Mouse (Mus musculus): ENCODE results near the gene Csnk2a2.
A peak's percentile ranks its signal among the peaks of the same experiment; 100 is the strongest.

The Csnk2a2 gene

DNA sequence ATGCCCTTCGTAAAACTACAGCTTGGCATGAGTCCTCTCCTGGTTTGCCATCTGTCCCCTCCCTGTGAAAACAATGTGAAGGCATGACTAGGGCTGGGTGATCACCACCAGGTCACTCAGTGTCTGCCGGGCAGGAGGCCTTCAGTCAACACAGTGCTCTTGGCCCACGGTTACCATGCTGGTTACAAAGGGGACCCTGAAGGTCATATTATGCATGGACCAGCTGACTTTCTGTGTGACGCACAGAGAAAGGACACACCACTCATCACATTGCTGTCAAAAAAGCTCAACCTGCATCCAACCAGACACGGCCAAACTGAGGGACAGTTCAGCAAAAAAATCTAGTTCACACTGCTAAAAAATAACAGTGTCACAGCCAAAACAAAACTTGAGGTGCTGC, at the start of gene Csnk2a2:
Gene Csnk2a2 (minus strand): TSS at position 34 of the 400 bp plus-strand sequence.
- DNase-seq (ENCODE audit: low read depth, low spot score) = no peak

DNA sequence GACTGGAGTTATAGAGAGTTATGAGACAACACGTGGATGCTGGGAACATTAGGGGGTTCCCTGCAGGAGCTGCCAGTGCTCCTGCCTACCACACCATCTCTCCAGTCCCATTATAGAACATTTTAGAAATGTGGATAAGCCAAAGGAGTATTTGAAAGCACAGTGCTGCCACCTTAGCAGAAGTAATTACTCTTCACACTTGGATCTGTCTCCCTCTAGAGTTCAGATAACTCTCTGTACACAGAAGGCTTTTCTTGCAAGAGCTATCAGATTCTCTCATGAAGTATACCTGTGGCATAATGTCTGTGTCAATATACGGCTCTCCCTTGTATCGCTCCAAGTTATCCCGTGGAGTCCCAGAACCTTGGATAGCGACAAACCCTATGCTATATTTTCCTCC, 49.6 kb upstream of the Csnk2a2 start:
- no peak for DNase-seq (ENCODE audit: low read depth, low spot score)

DNA sequence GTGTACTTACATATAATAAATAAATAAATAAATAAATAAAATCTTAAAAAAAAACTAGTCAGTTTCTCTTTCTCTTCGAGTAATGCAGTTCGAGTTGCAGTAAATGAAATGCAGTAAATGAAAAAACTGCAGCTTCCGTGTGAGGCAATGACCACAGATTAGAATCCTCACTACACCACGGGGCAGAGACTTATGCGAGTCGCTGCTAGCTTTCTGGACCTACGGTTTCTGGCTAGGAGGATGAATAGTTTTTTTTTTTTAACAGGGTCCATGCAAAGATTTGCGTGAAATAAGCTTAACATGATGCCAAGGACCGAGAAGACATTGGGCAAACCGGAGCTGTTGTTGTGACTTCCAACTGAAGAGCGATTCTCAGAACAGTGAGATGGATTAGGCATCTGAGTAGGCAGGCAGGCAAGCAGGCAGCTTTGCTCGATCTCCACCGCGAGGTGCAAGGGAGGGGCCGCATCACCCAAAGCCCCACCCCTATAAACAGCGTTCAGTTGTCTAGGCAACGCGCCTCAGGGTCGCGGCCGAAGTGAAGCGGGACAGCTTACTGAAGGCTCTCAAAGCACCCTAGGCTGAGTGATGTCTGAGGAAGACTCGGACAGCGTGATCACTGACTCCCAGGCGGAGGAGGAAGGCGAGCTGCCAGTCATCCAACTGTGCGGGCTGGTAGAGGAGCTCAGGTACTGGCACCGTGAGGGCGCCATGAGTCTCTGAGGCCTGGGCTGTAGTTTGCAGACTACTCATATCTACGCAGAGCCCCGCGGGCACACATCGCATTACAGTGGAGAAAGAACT, 43.9 kb upstream of the Csnk2a2 start, which contains the start of gene Ccdc113:
Gene Ccdc113 (plus strand): TSS at position 502 of the 804 bp plus-strand sequence.
- peak; percentile 71 for DNase-seq (ENCODE audit: low read depth, low spot score)

DNA sequence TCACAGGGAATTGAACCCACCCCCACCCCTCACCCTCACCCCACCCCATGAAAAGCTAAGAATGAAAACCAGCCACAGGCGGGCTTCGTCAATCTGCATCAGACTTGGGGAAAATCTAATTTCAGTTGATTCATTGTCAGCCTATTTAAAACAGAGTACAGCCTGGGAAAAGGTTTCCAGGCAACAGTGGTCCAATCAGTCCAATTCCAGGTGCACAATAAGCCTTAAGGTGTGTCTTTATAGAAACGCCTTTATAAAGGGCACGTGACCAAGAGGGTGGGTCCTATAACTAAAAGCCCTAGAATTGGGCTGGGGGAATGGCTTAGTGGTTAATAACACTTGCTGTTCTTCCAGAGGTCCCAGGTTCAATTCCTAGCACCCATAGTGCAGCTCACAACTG, 42.4 kb upstream of the Csnk2a2 start:
- DNase-seq (ENCODE audit: low read depth, low spot score) = no peak

DNA sequence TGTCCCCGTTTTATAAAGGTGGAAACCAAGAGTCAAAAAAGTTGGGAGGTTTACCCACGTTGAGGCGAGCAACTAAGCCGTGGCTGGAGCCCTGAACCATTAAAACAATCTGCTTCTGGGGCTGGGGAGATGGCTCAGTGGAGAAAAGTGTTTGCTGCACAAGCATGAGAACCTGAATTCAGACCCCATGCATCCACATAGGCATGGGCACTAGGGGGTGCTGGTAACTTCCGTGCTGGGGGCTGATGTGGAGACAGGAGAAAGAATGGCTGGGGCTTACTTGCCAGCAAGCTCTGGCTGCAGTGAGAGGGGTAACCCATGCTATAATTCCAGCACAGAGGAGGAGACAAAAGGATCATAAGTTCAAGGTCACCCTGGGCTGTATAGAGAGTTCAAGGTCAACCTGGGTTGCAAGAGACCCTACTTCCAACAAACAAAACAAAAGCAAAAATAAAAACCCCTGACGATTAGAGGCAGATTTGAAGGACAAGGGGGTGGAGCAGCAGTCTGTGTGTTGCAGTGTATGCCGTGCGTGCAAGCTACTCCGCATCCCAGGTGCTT, 39.0 kb upstream of the Csnk2a2 start:
- DNase-seq (ENCODE audit: low read depth, low spot score) = no peak

DNA sequence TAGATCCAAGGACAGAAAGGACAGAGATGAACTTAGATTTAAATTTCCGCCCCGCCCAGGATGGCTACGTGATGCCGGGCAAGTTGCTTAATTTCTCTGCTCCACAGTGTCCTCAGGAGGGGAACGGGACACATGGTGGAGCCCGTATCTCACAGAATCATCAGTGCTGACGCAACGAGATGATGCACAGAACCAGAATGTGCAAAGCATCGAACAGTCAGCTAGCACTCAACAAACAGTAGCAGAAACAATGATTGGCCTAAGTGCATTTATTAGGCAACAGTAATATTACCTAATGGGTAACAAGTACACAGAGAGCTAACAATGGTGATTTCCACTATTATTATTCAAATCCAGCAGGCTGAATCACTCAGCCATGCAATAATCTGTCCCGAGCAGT, 38.4 kb upstream of the Csnk2a2 start:
- no peak for DNase-seq (ENCODE audit: low read depth, low spot score)

DNA sequence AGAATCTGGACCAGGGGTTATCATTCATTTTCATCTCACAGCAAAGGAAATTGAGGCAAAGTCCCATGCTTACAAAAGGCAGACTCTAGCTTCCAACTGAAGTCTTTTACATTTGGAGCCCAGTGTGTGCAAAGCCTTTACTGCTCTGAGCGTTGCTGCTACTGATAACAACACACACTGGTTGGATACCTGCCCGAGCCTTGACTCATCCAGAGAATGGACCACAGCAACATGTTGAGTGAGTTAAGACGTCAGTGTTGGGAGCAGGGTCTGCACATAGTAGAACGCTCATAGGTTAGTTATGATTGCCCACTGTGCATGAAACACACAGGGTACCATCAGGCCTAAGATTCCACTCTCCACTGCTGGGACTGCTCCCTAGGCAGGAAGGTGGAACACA, 34.2 kb upstream of the Csnk2a2 start:
- no peak for DNase-seq (ENCODE audit: low read depth, low spot score)

DNA sequence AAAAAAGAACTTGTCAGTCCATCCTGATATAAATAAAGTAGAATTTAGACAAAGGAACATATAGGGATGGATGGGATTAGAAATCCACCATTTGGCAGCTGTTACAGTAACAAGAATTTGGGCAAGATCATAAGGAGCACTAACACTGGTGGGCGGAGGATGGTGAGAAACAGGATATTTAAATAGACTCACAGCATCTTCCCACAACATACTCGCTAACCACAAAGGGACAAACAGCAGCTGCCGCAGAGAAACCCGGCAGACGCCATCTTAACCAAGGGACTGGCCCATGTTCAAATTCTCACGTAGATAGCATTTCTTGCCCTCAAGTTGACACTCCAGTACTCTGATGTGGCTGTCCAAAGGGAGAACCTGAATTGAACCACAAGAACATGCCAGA, 27.1 kb upstream of the Csnk2a2 start:
- DNase-seq (ENCODE audit: low read depth, low spot score) = no peak

DNA sequence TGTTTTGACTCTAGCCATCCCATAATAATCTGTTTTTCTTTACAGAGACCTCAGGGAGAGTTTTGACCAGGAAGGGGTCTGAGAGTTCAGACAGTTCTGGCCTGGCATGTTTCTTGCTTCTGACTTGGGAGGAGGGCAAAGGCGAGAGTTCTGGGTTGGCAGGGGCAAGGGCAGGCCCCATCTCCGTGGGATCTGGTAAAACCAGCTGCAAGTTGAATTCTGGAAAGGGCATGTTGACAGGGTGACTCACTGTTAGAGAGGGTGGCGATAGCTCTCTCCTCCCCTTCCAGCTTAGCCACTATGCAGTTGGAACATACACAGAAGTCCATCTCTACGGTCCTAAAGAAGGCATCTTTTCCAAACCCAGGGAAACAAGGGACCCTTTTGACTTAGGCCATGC, 23.4 kb upstream of the Csnk2a2 start:
- no peak for DNase-seq (ENCODE audit: low read depth, low spot score)

DNA sequence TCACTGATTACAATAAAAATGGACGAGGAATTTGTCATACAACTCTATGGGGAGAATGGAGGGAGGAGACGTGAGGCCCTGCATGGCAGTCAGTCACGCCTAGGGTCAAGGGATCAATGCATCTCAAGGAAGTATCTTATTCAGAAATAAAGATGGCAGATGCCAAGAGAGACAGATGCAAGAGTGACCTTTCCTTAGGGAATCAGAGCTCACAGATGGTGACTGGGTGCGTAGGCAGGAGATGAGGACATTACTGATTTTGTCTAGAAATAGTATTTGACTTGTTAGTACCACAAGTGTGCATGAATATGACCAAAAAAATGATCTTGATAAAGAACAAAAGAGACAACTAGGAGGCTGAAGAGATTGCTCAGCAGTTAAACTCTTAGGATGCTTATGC, 22.4 kb upstream of the Csnk2a2 start:
- no peak for DNase-seq (ENCODE audit: low read depth, low spot score)

DNA sequence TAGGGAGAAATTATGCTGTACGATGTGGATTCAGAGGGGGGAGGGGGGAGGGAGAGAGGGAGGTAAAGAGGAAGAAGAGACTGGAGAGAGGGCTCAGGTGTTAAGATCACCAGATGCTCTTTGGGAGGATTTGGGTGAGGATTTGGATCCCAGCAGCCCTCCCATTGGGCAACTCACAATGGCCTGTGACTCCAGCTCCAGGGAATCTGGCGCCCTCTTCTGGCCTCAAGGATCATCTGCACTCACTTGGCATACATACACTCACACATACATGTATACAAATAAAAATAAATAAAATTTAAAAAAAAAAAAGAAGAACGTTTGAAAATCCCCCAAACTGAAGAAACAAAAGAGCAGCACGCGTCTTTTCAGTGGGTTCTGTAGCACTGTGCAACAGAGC, 16.4 kb upstream of the Csnk2a2 start:
- DNase-seq (ENCODE audit: low read depth, low spot score) = no peak

DNA sequence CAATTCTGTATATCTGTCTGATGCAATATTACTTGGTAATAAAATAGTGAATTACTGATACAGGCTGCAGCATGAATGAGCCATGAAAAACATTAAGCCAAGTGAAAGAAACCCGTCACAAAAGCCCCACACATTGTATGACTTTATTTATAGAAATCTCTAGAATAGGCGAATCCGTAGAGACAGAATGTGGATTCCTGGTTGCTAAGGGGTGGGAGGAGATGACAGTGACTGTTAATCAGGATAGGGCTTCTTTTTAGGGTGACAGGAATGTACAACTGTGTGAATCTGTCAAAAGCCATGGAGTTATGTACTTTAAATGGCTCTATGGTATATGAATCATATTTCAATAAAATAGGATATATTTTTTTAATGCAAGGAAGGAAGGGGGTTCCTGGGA, 15.8 kb upstream of the Csnk2a2 start:
- no peak for DNase-seq (ENCODE audit: low read depth, low spot score)

DNA sequence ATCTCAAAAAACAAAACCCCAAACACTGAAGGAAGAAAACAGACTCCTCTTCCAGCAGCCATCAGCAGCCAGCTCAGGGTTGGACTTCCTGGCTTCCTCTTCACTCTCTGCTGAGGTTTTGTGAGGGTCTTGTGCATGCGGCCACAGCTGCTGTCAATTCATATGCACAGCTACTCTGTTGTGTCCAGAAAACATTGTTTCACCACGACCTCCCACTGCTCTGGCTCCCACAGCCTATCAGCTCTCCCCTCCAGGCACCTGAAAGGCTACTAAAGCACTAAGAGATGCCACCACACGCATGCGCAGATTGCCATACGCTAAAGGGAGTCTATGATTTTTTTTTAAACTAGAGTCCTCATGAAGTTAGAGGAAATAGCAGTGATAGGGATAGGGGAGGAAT, 15.0 kb upstream of the Csnk2a2 start:
- no peak for DNase-seq (ENCODE audit: low read depth, low spot score)

DNA sequence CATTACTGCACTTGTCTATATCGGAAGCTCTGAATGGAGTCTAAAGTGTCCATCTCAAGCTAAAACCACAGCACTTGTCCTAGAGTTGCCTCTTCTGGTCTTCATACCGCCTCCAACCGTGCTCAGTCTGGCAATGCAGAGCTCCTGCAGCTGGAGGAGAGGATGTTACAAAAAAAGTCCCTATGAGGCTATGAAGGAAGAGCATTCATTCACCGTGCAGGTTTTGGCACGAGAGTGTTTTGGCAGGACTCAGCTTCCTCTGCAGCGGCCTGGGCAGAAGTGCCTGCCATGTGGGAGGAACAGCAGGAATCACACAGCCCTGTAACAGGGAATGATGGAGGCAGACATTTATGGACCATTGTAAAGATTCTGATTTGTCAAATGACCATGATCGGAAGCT, 12.6 kb upstream of the Csnk2a2 start:
- no peak for DNase-seq (ENCODE audit: low read depth, low spot score)

DNA sequence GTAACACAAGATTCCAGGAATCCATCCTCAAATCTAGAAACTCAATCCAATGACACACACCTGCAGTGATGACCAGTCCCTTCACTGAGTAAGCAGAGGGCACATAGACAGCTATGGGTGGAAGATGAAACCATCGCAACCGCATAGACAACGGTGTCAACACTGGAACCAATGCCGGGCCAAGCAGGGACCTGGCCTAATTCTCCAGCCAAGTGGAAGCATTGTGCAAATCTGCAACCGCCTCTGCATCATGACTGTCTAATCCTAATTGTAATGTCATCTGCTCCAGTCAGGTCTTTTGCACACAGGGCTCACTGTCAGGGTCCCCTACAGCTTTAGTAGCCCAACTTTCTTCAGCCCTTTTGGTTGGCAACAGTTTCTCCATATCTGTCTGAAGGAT, 10.6 kb upstream of the Csnk2a2 start:
- no peak for DNase-seq (ENCODE audit: low read depth, low spot score)

DNA sequence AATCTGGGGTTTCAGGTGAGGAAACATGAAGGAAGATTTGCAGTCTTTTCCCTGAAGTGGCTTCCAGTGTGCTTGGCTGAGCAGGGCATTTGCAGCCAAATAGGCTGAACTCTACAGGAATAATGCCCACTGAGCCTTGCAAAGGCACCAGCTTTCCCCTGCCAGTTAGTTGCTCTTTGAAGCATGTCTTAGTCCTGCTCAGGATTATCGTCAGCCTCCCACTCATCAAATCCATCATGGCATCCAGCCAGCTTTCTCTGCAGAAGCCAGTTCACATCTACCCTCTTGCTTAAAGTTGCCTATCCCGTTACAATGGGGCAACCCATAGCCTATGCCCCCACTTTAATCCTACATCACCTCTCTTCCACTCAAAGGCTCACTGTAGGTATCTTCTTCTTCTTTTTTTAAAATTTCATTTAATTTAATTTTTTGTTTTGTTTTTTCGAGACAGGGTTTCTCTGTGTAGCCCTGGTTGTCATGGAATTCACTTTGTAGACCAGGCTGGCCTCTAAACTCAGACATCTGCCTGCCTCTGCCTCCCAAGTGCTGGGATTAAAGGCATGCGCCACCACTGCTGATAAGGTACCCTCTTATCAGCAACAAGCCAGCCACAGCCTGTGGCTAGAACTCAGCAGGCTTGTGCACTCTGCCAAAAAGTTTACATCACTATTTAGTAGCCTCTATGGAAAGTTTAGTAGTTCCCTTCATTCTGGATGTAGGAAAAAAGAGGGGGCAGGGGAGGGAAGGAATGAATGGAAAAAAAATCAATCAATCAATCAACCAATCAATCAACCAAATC, 9.6 kb upstream of the Csnk2a2 start:
- no peak for DNase-seq (ENCODE audit: low read depth, low spot score)

DNA sequence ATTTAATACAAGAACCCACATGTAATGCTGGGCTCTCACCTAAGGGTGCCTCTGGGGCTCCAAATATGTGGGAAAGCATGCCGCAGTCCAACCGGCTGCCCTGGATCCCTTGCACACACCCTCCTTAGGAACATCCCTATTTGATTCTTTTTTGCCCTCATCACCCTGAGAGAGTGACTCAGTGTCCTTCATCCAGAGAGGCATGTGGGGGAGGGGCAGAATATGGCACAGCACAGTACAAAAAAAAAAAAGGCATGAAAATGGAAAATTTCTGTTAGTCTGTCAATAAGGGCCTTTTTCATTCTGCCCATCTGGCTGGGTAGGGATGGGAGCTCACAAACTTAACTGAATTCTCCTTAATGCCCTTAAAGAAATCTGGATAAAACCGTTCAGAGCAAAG, 8.0 kb upstream of the Csnk2a2 start:
- DNase-seq (ENCODE audit: low read depth, low spot score) = no peak

DNA sequence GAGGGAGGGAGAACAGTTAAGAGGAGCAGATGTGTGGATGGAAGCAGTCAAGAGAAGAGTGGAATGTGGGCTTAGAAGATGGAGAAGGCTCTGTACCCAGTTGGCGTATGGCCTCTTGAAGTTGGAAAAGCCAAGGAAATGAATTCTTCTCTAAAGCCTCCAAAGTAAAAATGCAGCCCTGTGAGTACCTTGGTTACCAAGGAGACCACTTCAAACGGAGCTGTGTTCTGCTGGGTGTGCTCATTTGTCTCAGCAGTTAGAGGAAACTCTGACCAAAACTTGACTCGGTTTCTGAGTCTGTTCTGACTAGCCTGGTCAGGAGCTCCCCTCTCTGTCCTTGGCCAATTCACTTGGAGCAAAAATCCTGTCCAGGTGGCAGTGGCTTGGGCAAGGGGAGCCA, 6.6 kb upstream of the Csnk2a2 start:
- no peak for DNase-seq (ENCODE audit: low read depth, low spot score)

DNA sequence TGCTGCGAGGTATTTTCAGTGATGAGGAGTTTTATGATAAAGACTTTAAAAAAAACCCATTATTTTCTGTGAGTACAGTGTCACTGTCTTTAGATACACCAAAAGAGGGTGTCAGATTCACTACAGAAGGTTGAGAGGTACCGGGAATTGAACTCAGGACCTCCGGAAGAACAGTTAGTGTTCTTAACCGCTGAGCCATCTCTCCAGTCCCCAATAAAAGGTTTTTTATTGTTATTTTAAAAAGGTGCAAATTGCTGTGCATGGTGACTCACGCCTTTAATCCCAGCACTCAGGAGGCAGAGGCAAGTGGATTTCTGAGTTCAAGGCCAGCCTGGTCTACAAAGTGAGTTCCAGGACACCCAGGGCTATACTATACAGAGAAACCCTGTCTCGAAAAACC, 5.6 kb upstream of the Csnk2a2 start:
- DNase-seq (ENCODE audit: low read depth, low spot score) = no peak

DNA sequence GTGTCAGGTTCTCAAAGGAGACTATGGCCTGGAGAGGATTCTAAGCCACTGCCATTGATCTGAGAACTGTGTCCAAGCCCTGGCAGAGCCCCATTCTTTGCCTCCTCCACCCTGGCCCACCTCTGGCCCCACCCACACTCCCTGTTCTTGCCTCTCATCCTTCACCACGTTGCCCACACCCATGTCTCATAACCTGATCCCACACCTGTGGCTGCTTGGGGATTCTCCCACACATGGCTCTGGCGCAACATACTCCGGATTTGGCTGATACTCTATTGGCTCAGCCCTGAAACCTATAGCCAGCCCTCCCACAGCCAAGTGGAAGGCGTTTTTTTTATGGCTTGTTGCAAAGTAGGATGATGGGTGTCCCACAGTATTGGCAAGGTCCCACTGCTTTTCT, 2.2 kb upstream of the Csnk2a2 start:
- DNase-seq (ENCODE audit: low read depth, low spot score) = no peak

DNA sequence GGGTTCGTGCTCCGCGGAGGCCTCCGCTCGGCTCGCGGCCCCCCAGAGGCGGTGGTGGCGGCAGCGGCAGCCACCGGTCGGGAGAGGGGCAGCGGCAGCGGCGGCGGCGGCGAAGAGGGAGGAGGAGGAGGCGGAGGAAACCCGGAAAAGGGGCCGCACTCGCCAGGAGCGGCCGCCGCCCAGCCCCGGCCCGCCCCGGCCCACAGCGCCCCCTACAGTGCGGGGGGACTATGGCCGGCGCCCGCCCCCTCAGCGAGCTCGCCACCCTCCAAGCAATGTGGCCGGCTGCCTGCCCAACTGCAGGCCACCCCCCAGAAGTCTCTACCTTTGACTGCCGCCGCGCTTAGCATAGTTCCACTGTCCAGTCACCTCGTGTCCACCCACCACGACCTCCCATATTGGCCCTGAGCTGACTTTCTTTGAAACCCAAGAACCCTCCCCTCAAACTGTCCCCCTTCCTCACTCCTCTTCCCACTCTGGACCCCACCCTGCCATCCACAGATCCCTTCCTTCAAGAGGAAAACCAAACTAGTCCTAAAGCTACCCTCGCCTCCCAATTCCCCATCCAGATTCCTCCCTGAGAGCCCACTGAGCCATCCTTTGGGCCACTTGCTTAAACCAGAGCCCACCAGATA, 1.0 kb downstream of the Csnk2a2 start:
- DNase-seq (ENCODE audit: low read depth, low spot score) = peak; percentile 58
